Mouse (Mus musculus): Measurements from ENCODE around the gene Hes6. TPM values are rescaled to one million over a fixed set of nuclear protein-coding genes. Genes with fewer than 3 reads are reported as not detected.

Gene Hes6
- total RNA-seq, 2 experiments from 2014 or later, result 16.5 to 21.0 TPM

DNA sequence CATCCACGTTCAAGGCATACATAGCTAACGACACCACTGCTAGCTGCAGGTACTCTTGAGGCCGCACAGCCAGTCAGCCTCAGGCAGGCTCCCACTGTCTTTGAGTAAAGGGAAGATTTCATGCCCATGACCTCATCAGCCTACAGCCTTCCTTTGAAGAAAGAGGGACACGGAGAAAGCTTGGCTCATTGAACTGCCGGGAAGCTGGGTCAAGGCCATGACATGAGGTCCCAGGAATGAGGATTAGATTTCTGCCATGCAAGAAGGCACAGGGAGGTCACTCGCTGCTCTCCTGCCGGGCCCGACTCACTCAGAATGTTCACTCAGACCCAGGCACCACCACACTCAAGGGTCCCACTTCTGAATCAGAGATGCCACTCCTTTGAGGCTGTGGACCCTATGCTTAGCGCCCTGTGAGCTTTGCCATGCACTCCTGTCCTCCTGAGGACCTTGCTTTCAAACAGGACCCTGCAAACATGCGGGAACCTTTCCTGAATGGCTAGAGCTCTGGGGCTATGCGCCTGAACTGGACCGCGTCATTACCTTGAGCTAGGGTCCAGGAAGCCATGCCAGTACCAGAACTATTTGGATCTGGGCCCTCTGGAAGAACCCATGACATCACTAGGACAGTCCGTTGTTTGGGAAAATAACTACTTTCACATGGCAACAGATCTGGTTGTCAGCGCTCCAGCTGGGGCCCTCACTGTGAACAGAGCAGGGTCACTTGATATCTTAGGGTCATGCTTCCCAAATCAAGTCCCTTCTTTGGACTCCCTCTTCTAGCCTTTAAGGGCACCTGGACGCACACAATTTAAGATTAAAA lies 48.8 kb downstream of the Hes6 start:
- no peak for DNase-seq (ENCODE audit: low spot score in 2 of 2)
- intact Hi-C loops (cut with DNase I), result no loop called here

DNA sequence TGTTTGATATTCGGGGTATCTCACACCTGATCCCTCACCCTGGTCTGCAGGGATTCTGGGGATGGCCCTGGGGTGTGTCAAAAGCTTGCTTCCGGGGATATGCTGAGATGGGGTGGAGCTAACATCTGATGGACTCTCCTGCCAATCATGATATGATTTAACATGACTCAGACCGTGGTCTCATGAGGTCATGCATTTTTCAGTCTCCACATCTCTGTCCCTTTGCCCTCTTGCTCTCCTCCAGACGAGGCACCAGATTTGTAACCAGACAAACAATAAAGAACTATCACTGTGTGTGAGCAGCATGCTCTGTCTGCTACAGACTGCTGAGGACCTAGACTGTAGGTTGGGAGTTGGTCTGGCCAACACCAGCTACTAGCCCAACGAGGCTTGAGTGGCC lies 51.7 kb downstream of the Hes6 start:
- intact Hi-C loops (cut with DNase I), result no loop called here
- no peak for DNase-seq (ENCODE audit: low spot score in 2 of 2)

Other genes starting within 250 kb of the Hes6 start
- gene Ramp1, start 234.2 kb downstream of the Hes6 start, total RNA-seq (2021), result 10 to 100 TPM; 48.3 to 48.8 TPM
- gene Ube2f, start 163.7 kb downstream of the Hes6 start, total RNA-seq (2021), result 10 to 100 TPM; 52.5 to 58.4 TPM
- gene Scly, start 115.7 kb downstream of the Hes6 start, total RNA-seq (2021), result 10 to 100 TPM; 10.5 to 12.7 TPM
- under 1 TPM; 0.13 to 0.15 TPM for gene Espnl, start 92.0 kb downstream of the Hes6 start, total RNA-seq (2021)
- gene Klhl30, start 63.0 kb downstream of the Hes6 start, total RNA-seq (2021), result under 1 TPM in 1 of 2 experiments, not detected in 1; 0.11 TPM
- under 1 TPM; 0.15 to 0.34 TPM for gene Erfe, start 47.6 kb downstream of the Hes6 start, total RNA-seq (2021)
- gene Ilkap, start 15.2 kb downstream of the Hes6 start, total RNA-seq (2021), result 10 to 100 TPM; 49.9 to 56.0 TPM
- gene Per2, start 45.3 kb upstream of the Hes6 start, total RNA-seq (2021), result 10 to 100 TPM; 18.8 to 26.1 TPM
- gene Traf3ip1, start 80.6 kb upstream of the Hes6 start, total RNA-seq (2021), result 10 to 100 TPM; 14.9 to 16.3 TPM
- 10 to 100 TPM; 43.8 to 45.9 TPM for gene Asb1, start 126.5 kb upstream of the Hes6 start, total RNA-seq (2021)